Comparison of ENCODE assay signal across 8 mouse cellular contexts in the genomic region with DNA sequence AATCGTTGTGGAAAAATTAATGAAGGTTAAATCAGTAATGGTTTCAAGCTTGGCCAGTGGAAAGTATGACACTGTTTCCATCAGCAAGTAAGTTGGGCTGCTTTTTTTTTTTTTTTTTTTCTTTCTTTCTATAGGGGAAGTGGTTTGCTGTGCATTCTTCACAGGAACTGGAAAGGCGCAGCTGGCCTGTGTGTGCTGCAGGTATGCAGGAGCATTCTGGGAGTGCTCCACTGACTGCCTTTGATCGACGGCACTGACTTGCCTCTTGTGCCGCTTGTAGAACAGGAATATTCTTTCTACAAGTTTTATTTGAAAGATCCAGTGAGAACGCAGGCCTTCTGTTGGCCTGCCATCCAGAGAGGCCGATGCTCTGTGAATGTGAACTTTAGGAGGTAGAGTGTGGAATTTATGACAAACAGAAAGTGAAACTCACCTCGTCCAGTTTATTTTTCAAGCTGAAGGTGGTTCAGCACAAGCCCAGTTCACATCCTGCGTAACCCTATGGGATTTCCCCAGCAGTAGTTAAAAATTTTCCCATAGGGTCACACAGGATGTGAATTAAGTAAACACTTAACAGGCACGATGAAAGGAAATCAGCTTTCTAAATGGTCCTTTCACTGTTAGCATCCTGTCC.
DNase-seq lines count a peak whose midpoint lies in the region; ATAC-seq and TF ChIP-seq lines count a peak whose summit lies in the region.

No protein-coding gene starts in this region.

- peaks cover 6% of the 10 kb centered on the region; the same call in 1 of the 2 replicates for H3K4me1 ChIP-seq in limb, embryonic 13.5 days
- no peaks in the 10 kb centered on the region for H3K4me1 ChIP-seq in limb, embryonic 10.5 days
- H3K4me1 ChIP-seq in lung, postnatal 0 days (ENCODE audit: insufficient read depth, low read depth, low read length): peaks cover 5% of the 10 kb centered on the region; the same call in 1 of the 2 replicates
- no peaks in the 10 kb centered on the region for H3K4me1 ChIP-seq in midbrain, embryonic 14.5 days (ENCODE audit: control insufficient read depth, insufficient read depth, low read length)
- no peaks in the 10 kb centered on the region for H3K4me1 ChIP-seq in hindbrain, embryonic 16.5 days (ENCODE audit: control insufficient read depth, insufficient read depth, low read depth, low read length)

- H3K27ac ChIP-seq in limb, embryonic 13.5 days: peak overlapping the region; percentile 48; the same call in 1 of the 2 replicates
- H3K27ac ChIP-seq in limb, embryonic 10.5 days: no peak overlapping the region
- H3K27ac ChIP-seq in lung, postnatal 0 days (ENCODE audit: low read length): peak overlapping the region; percentile 47
- H3K27ac ChIP-seq in midbrain, embryonic 14.5 days (replicated peaks; ENCODE audit: low read depth, low read length): no peak overlapping the region
- H3K27ac ChIP-seq in hindbrain, embryonic 16.5 days (ENCODE audit: low read depth, low read length): no peak overlapping the region

- H3K36me3 ChIP-seq in limb, embryonic 13.5 days: no peaks in the 10 kb centered on the region
- no peaks in the 10 kb centered on the region for H3K36me3 ChIP-seq in limb, embryonic 10.5 days
- H3K36me3 ChIP-seq in lung, postnatal 0 days (ENCODE audit: insufficient read depth, low read length): no peaks in the 10 kb centered on the region
- H3K36me3 ChIP-seq in midbrain, embryonic 14.5 days (ENCODE audit: control insufficient read depth, insufficient read depth, low read length): no peaks in the 10 kb centered on the region
- no peaks in the 10 kb centered on the region for H3K36me3 ChIP-seq in hindbrain, embryonic 16.5 days (ENCODE audit: control insufficient read depth, insufficient read depth, low read length)

- no peak overlapping the region for H3K4me3 ChIP-seq in limb, embryonic 13.5 days
- H3K4me3 ChIP-seq in limb, embryonic 10.5 days: no peak overlapping the region
- H3K4me3 ChIP-seq in lung, postnatal 0 days (ENCODE audit: low read depth, low read length): peak overlapping the region; percentile 32
- no peak overlapping the region for H3K4me3 ChIP-seq in midbrain, embryonic 14.5 days (replicated peaks; ENCODE audit: low read depth, low read length)
- no peak overlapping the region for H3K4me3 ChIP-seq in hindbrain, embryonic 16.5 days (ENCODE audit: low read length)

- H3K9ac ChIP-seq in limb, embryonic 13.5 days: no peak overlapping the region
- peak overlapping the region; percentile 32; the same call in 1 of the 2 replicates for H3K9ac ChIP-seq in lung, postnatal 0 days (replicated peaks; ENCODE audit: low read depth)
- H3K9ac ChIP-seq in midbrain, embryonic 14.5 days (replicated peaks; ENCODE audit: low read length): no peak overlapping the region
- H3K9ac ChIP-seq in hindbrain, embryonic 16.5 days (ENCODE audit: low read depth, low read length): no peak overlapping the region

- H3K4me2 ChIP-seq in limb, embryonic 13.5 days (replicated peaks): peak overlapping the region; percentile 39
- H3K4me2 ChIP-seq in lung, postnatal 0 days (replicated peaks; ENCODE audit: low read depth, low read length): peak overlapping the region; percentile 53
- H3K4me2 ChIP-seq in midbrain, embryonic 14.5 days (ENCODE audit: low read length): no peak overlapping the region
- H3K4me2 ChIP-seq in hindbrain, embryonic 16.5 days (ENCODE audit: low read length): no peak overlapping the region

- no peak for TF ChIP-seq CTCF in lung, postnatal 0 days (IDR thresholded peaks at IDR 0.05)

- DNase-seq in limb, embryonic 10.5 days (ENCODE audit: low spot score): no peak
- peak; percentile 63 for DNase-seq in lung, postnatal 0 days (ENCODE audit: low spot score)
- DNase-seq in thymus, postnatal 14 days: peak; percentile 81
- DNase-seq in cerebellum, postnatal 14 days: no peak
- no peak for DNase-seq in midbrain, embryonic 14.5 days

- no peaks in the 10 kb centered on the region for H3K27me3 ChIP-seq in limb, embryonic 13.5 days
- H3K27me3 ChIP-seq in limb, embryonic 10.5 days (ENCODE audit: low read depth, poor library complexity, severe bottlenecking): no peaks in the 10 kb centered on the region
- no peaks in the 10 kb centered on the region for H3K27me3 ChIP-seq in lung, postnatal 0 days (replicated peaks; ENCODE audit: insufficient read depth, low read length)
- H3K27me3 ChIP-seq in midbrain, embryonic 14.5 days (ENCODE audit: control insufficient read depth, insufficient read depth, low read length): no peaks in the 10 kb centered on the region
- H3K27me3 ChIP-seq in hindbrain, embryonic 16.5 days (replicated peaks; ENCODE audit: control insufficient read depth, insufficient read depth, low read length): no peaks in the 10 kb centered on the region

- ATAC-seq in limb, embryonic 13.5 days (ENCODE audit: low FRiP score, low read depth): no peak; the same call in 1 of the 2 replicates
- peak; percentile 71 to 79 for ATAC-seq in hematopoietic stem cell, adult 5-6 weeks (replicated peaks in 1 of 2; ENCODE audit: insufficient read depth in 1 of 2, low FRiP score in 2 of 2, low TSS enrichment in 1 of 2, low read depth in 1 of 2, poor library complexity in 2 of 2, severe bottlenecking in 2 of 2)
- ATAC-seq in lung, postnatal 0 days: peak; percentile 60
- no peak for ATAC-seq in midbrain, embryonic 14.5 days (ENCODE audit: low FRiP score, low TSS enrichment)
- ATAC-seq in hindbrain, embryonic 16.5 days: no peak

- H3K9me3 ChIP-seq in limb, embryonic 13.5 days: no peaks in the 10 kb centered on the region
- H3K9me3 ChIP-seq in limb, embryonic 10.5 days (replicated peaks): no peaks in the 10 kb centered on the region
- H3K9me3 ChIP-seq in lung, postnatal 0 days (ENCODE audit: low read length): no peaks in the 10 kb centered on the region
- H3K9me3 ChIP-seq in midbrain, embryonic 14.5 days (ENCODE audit: control insufficient read depth, low read length): no peaks in the 10 kb centered on the region
- H3K9me3 ChIP-seq in hindbrain, embryonic 16.5 days (ENCODE audit: control insufficient read depth, low read length): no peaks in the 10 kb centered on the region

- TF ChIP-seq EP300 in lung, postnatal 0 days (IDR thresholded peaks at IDR 0.05): peak; percentile 65; the same call in 1 of the 2 replicates

- 53% methylated on average over 10 of the region's 10 CpGs for WGBS in limb, embryonic 13.5 days
- 80% methylated on average over 10 of the region's 10 CpGs for WGBS in limb, embryonic 10.5 days
- 18% methylated on average over 10 of the region's 10 CpGs for WGBS in lung, postnatal 0 days
- WGBS in midbrain, embryonic 14.5 days: 87% methylated on average over 10 of the region's 10 CpGs
- 79% methylated on average over 10 of the region's 10 CpGs for WGBS in hindbrain, embryonic 16.5 days

Comparison
In these comparisons a context has a peak if more than half of its experiments do, and no peak if none do; other contexts are left out.
1. H3K27ac ChIP-seq: peak in limb, embryonic 13.5 days (single experiment) and lung, postnatal 0 days (single experiment); none in limb, embryonic 10.5 days (single experiment), midbrain, embryonic 14.5 days (single experiment) and hindbrain, embryonic 16.5 days (single experiment).
2. ATAC-seq: peak in hematopoietic stem cell, adult 5-6 weeks (2 of 2) and lung, postnatal 0 days (single experiment); none in limb, embryonic 13.5 days (single experiment), midbrain, embryonic 14.5 days (single experiment) and hindbrain, embryonic 16.5 days (single experiment).
3. H3K4me2 ChIP-seq: peak in limb, embryonic 13.5 days (single experiment) and lung, postnatal 0 days (single experiment); none in midbrain, embryonic 14.5 days (single experiment) and hindbrain, embryonic 16.5 days (single experiment).
4. DNase-seq: peak in lung, postnatal 0 days (single experiment) and thymus, postnatal 14 days (single experiment); none in limb, embryonic 10.5 days (single experiment), cerebellum, postnatal 14 days (0 of 2) and midbrain, embryonic 14.5 days (single experiment).